Mouse (Mus musculus) NIH3T3 (cell line): ENCODE measurements around the gene Tfap4.
"Not testable (repeated sequence)": the region's sequence is repeated elsewhere in the genome, so short reads cannot be mapped to it uniquely, and the experiment has no call there.

ENCODE experiments used
- DNase-seq: peaks from one replicate; pipeline ENCODE4 v3.0.0-alpha.2; 2012; ENCODE audit warnings: low read depth

The Tfap4 gene

DNA sequence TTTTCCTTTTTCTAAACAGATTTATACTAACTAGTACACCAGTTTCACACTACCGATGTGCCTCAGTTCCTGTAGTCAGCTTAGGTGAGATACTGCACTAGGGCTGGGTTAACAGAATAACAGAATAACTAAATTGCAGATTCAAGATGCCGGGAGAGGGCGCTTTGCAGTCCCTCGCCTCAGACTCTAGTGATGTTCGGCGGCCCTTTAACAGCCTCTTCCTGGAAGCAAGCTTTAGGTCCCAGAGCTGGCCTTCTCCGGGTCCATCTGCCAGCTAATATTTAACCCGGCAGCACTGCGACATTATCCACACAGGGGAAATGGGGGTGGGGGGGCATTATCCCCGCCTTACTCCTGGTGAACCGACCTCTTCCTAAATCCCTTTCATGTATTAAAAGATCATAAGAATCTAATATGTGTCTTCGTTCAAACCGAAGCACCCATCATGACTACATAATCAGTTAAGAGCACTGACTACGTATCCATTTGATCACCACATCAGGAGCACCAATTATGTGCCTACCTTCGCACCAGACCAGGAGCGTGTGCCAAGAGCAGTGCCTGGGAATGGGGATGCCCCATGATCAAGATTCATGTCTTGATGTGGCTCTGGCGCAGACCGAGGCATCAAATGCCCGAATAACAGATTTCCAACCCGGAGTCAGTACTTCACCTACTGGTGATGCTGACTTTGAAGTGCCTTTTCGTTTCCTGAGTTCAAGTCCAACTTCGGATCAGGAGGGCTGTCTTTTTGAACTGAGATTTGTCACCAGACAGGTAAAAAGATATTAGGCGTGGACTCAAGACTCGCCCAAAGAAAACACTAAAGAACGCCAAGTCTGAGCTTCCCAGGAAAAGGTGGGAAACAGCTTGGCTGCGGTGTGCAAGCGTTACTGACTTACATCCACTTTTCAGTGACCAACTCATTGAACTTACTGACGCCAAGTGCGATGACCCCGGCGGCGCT, 33.5 kb upstream of the Tfap4 start:
- peak; percentile 82 for DNase-seq

DNA sequence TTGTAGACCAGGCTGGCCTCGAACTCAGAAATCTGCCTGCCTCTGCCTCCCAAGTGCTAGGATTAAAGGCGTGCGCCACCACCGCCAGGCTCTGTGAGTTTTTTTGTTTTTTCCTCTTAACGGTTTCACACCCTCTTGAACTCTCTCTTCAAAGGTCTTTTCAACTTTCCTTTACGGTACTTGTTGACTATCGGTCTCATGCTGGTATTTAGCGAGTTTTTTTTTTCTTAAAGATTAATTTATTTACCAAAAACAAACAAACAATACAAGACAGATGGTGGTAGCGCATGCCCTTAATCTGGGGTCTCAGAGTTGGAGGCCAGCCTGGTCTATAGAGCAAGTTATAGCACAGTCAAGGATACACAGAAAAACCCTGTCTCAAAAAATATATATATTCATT, 30.6 kb upstream of the Tfap4 start:
- peak; percentile 57 for DNase-seq

DNA sequence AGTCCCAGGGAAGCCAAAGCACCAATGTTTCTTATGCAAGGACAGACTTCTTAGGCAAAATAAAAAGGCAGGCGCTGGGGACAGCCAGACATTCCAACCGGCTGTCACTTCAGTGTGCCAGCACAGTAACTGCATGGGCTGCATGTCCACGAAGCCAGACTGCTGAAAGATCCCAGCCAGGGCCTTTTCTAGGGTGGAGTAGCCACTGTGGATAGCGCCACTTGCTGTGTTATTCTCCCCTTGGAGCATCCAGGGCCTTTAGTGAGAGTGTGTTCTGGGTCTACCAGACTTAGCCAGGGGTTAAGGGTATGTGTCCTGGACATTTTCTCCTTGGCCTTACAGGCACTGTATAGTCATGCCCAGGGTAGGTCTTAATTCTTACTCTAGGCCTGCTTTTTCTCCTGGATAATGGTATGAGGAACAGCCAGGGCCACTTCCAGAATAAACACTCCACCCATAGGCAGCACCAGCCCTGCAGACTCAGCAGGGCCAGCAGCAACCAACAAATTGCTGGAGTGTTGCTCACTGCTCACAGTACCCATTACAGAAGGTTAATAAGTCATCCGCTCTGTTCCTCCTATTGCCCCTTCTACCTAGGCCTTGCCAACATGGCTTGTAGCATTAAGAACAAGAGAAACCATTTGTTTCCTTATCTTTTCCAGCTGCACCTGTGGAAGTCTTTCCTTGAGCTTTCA, 28.0 kb upstream of the Tfap4 start:
- peak; percentile 69 for DNase-seq

DNA sequence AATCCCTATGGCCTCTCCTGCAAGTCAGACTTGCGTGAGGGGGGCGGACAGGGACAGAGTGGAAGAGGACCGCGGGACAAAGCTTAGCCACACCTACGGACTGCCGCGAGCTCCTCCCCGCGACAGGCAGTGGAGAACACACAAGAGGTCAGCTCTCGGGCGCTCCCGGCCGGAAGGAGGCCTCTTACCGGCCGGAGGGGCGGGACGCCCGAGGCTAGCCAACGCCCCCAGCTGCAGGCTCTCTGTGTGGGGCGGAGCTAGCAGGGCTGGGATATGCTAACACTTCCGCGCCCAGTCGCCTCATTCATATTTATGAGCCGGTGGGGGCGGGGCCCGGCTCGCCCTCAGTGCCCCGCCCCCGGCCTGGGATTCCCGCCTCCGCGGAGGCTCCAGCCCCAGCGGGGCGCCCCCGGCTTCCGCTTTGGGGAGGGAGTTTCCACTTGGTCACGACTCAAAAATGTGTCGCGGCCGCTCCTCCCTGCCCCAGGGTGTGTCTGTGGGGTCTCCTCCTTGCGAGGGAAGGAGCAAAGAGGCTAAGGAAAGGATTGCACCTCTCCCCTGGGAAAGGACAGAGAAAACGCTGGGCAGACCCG, 27.0 kb upstream of the Tfap4 start:
- DNase-seq: peak; percentile 99

DNA sequence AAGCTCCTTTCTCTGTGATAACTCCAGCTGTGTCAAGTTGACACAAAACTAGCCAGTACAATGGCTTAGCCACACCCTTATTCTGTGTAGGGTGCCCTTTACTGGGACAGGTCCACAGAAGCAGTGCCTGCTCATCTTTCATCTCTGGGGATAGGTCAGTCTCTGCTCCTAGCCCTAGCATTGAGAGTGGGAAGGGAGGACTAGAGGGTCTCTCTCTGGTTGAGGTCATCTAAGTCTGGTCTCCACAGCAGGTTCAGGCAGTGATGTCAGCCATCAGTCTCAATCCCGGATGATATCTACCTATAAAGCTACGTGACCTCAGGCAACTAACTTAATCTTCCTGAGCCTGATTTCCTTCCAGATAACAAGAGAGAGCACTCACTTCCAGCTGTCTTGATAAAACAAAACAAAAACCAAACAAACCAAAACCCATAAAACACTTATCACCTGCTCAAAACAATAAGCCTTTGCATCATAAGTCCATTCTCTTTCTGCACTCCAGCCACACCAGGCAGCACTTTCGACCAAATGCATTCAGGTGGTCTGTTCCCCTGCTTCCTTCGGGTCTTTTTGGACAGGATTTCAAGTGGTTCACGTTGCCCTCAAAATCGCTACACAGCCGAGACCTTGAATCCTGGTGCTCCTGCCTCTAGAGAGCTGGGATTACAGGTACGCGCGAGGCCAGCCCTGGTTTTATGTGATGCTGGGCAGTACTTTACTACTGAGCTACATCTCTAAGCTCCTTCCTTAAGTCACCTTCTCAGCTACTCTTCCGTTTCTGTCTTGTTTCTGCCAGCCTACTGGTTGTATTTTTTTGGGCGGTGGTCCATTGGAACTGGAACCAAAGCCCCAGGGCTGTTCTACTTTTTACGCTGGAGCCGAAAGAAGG, 26.2 kb upstream of the Tfap4 start:
- DNase-seq: no peak

DNA sequence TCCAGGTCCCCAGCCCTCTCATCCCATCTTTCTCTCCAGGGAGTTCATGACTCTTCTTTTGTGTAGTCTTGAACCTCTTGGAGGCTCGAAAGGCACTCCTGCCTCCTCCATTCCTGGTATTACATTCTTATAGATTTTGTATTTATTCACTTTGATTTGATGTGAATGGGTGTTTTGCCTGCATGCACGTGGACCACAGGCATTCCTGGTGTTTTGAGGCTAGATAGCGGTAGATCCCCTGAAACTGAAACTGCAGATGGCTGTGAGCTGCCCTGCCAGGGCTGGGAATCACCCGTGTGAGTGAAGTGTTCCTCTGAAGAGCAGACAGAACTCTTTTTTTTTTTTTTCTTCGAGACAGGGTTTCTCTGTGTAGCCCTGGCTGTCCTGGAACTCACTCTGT, 24.8 kb upstream of the Tfap4 start:
- DNase-seq: no peak

DNA sequence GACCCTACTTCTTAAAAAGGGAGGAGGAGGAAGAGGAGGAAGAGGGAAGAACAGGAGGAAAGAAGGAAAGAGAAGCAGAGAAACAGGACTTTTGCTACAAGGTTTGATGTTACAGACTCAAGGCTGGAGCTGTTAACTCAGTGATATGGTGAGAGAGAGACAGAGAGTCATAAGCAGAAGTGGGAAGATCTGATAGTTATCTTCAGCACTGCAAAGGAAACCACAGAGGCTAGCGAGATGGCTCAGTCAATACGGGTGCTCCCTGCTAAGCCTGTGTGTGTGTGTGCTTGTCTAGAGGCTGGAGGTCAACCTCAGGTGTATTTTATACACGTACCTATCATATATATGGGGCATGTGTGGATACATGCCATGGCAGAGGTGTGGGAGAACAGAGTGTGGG, 24.2 kb upstream of the Tfap4 start:
- DNase-seq: no peak

DNA sequence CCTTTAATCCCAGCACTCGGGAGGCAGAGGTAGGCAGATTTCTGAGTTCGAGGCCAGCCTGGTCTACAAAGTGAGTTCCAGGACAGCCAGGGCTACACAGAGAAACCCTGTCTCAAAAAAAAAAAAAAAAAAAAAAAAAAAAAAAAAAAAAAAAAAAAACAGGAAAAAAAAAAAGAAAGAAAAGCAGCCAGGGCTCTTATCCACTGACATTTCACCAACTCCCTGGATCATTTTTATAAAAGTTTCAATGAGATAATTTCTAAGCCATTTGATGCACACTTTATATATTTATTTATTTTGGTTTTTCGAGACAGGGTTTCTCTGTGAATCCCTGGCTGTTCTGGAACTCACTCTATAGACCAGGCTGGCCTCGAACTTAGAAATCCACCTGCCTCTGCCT, 21.5 kb upstream of the Tfap4 start:
- not testable (repeated sequence) for DNase-seq

DNA sequence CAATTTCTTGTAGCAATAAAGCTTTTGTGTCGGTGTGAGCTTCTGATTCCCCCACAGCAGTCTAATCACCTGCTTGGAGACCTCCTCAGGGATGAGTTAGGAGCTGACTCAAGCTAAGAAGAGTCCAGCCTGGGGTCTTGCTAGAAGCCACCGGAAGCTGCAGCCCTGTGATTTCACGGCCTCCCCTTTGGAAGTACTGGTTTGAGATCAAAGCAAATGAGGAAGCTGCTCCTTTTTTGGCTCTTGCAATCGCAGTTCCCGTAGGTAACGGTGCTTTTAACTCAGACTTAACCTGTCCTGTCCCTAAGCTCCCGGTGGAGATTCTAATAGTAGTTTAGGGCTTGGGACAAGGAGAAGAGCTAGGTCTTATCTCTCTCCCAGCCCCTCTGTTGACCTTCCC, 19.0 kb upstream of the Tfap4 start:
- DNase-seq: no peak

DNA sequence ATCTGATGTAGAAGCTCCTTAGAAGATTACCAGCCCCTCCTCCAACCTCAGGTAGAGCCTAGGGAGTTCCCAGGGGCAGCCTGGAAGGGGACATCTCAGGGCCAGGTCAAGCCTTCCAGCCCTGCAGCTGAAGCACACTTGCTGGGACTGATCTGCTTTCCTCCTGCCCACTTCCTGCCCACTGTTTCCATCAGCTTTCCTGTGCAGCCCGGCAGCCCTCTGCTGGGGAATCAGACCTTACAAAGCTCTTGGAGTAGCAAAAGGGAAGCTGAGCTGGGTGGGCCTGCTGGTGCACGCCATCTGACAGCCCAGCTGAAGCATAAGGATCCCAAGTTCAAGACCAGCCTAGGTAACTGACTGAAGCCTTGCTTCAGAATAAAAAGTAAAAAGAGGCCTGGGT, 17.2 kb upstream of the Tfap4 start:
- DNase-seq: no peak

DNA sequence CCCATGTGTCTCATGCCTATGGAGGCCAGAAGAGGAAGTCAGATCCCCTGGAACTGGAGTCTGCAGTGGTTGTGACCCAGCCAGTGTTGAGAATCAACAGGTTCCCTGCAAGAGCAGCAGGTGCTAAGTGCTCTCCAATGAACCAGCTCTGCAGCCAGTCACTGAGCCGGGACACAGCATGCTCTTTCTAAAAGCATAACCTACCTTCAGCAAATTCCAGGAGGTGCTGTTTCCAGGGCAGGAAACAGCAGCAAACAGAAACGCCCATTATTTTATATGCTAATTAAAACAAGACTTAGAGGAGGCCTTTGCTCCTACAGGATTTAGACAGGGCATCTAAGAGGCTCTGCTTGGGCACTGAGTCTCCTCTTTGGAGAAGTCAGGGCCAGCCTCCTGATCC, 16.4 kb upstream of the Tfap4 start:
- DNase-seq: no peak

DNA sequence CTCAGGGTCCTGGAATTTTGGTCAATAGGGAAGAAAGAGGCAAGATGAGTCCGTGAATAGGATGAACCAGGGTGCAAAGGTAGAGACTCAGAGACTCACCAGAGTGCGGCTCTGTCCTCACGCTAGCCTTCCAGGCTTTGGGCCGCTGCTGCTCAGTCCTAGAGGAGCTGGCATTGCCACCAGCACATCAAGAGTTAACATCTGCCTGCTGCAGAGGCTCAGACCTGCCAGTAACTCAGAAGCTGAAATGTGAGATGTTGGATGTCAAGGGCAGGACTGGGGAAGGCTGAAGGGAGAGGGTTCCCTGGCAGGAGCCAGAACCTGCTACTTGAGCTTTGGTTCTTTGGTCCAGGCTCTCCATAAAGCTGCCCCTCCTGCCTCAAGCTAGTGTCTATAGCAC, 11.1 kb upstream of the Tfap4 start:
- peak; percentile 27 for DNase-seq

DNA sequence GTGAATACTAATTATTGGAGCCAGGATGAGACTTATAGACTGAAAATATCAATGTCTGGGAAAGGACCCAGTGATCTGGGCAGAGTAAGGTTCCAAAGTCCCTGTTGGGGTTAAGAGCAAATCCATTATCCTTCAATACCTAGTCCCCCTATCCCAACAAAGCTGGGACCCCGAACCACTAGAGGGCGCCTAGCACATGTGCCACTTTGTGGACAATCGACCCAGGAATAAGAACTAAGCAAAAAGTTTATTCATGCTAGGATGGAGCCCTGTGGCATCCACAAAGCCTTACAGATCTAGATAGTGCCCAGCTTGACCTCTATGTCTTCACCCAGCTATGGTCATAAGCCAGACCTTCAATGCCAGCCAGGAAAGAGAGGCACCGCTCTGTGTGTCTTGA, 8.3 kb upstream of the Tfap4 start:
- DNase-seq: peak; percentile 94

DNA sequence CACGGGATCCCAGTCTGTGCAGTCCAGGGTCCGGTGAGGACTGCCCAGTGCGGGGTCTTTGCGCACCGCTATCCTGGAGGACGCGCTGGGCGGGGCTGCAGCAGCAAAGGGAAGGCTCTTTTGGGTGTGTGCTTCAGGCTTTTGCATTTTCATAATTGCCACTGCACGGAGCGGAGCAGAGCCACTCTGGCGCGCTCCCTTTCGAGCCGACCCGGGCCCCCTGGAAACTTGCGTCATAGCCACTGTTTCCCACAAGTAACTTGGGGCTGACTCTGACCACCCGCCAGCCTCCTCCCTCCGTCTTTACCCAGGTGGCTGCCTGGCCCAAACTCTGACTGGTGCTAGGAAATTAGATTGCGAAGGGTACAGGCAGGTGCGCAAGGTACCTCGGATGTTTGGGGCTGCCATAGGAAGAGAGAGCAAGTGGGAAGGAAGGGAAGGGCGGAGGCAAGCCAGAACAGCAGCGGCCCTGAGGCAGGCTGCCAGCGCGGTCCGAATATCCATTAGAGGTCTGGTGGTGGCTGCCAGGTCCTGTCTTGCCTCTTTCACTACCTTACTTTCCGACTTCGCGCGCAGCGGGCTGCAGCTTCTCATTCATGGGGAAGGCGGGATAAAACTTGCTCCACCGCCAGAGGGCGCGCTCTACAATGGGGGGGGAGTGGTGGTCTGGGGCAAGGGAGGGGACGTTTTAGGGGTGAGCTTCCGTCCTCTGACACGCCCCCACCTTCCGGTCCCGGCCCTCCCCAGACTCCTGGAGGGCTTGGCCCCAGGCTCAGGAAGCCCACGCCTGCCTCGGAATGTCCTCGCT, 695 bp upstream of the Tfap4 start:
- peak; percentile 77 for DNase-seq

DNA sequence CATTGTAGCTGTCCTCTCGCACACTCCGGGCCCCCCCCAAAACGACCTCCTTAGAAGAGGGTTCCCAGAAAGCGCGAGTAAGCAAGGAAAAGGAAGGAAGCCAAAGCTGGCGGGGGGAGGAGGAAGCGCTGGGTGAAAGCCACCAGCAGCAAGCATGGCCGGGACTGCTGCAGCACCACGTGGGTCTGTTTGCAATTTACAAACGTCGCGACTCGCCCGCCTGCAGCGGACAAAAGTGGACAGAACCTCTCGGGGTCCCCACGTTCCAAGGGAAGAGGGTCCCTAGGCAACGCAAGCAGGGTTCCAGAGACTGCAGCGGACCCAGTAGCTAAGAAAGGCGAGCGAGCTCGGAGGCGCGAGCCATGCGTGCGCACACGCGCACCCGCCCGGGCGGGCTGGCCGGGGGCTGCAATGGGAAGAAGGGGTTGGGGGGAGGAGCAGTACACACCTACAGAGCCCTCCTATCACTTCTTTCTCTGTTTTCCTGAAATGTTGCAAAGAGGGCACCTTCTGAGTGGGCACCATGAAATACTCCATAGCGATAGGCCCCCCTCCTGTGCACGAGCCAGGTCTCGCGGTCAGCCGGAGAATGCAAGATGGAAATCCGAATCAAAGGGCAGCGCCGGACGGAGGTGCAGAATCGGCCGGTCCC, 548 bp downstream of the Tfap4 start:
- DNase-seq: peak; percentile 68

DNA sequence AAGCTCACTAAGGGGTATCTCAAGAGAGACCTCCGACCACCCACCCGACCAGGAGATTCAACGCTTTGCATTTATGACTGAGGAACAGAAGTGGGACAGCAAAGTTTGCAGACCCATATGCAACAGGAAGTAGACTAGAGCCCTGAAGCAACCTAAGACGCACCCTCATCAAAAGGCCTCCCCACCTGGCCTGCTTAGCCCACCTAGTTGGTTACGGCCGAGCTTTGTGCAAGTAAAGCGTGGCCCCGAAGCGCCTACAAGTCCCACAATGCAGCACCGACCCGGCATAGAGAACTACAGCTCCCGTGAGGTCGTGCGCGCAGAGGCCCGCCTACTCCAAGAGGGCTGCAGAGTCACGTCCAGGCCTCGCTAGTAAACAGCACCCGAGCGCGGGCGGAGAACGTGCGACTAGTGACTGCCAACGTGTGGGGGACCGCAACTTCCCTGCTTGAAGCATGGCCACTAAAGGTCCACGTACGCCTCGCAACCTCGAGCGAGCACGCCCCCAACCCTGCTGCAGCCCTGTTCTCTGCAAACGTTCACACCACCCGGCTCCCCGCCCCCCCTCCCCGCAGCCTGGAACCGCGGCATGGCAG, 1.2 kb downstream of the Tfap4 start:
- peak; percentile 92 for DNase-seq

DNA sequence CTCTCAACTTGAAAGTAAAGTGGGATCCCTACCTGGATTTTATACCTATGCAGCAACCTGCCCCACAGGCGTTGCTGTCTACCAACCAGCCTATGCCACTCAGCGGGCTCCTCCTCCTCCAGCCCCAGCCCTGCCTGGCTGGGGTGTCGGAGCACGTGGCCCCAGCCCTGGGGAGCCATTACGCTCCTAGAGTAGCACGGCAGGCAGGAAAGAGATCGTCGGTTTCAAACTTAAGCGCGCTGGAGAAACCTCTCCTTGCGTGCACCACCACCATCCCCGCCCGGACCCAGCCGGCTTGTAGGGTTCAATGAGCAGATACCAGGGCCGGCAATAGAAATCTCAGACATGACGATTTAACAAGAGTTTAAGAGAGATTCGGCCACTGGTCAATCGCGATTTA, 1.7 kb downstream of the Tfap4 start:
- DNase-seq: peak; percentile 83

DNA sequence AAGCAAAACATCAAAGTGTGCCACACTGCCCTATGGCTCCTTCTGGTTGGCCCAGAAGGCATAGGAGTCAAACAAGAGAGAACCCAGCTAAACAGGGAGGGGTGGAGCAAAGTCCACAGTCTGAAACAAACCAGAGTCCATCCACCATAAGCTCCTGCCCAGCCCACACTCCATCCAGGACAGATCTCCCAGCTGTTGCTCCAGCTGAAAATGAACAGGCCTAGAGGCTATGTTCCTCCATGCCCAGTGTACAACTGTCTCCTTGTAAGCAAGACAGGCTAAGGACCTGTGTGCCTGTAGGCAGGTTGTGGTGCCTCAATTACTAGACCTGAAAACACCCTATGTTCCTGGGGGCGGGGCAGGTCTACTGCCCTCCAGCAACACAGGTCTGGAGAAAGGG, 2.6 kb downstream of the Tfap4 start:
- no peak for DNase-seq

DNA sequence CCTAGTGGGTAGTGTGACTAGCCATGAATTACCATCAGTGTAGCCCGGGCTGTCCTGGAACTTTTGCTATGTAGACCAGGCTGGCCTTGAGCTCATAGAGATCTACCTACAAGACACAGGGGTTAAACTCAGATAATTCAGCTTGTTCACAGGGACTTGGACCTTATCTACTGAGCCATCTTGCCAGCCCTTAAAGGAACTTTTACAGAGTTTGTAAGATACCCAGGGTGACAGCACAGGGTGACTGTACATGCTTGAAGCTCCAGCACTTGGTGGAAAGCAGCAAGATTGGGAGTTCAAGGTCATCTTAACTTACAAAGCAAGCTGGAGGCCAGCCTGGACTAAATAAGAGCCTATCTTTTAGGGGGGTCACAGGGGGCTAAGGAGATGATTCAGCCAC, 4.1 kb downstream of the Tfap4 start:
- no peak for DNase-seq
